Mouse (Mus musculus) liver, embryonic 16.5 days (tissue): ENCODE results near the gene Pskh1. TPM values are rescaled to one million over a fixed set of nuclear protein-coding genes. Genes with fewer than 3 reads are reported as not detected.
A peak's percentile ranks its signal among the peaks of the same experiment; 100 is the strongest.

Source experiments
- ATAC-seq: fragments of 200-750 bp; cut with Nextera tagmentation; 2 replicates; pipeline ENCODE4 v1.8.0; 2017; ENCODE audit warnings: low read depth, mild to moderate bottlenecking, moderate number of reproducible peaks, moderate library complexity
- H3K27ac ChIP-seq: fragments of 300-500 bp; sonication (generic); 2 replicates; pipeline ENCODE4 v1.5.1; 2014; ENCODE audit warnings: mild to moderate bottlenecking, low read length
- H3K27me3 ChIP-seq: fragments of 300-500 bp; sonication (generic); 2 replicates; pipeline ENCODE4 v1.6.1; 2014; ENCODE audit warnings: low read depth, low read length, mixed read lengths; ENCODE audit not compliant: control insufficient read depth, insufficient read depth
- H3K36me3 ChIP-seq: fragments of 300-500 bp; sonication (generic); 2 replicates; pipeline ENCODE4 v1.6.1; 2014; ENCODE audit warnings: mild to moderate bottlenecking; ENCODE audit not compliant: control insufficient read depth, insufficient read depth
- H3K4me1 ChIP-seq: fragments of 300-500 bp; sonication (generic); 2 replicates; pipeline ENCODE4 v1.6.1; 2014; ENCODE audit warnings: low read depth, low read length, mixed read lengths; ENCODE audit not compliant: control insufficient read depth
- H3K4me2 ChIP-seq: fragments of 300-500 bp; sonication (generic); 2 replicates; pipeline ENCODE4 v1.6.1; 2014; ENCODE audit warnings: low read depth, low read length, mixed read lengths
- H3K4me3 ChIP-seq: fragments of 300-500 bp; sonication (generic); 2 replicates; pipeline ENCODE4 v1.5.1; 2014; ENCODE audit warnings: low read depth, mild to moderate bottlenecking, low read length
- H3K9ac ChIP-seq: fragments of 300-500 bp; sonication (generic); 2 replicates; pipeline ENCODE4 v1.6.1; 2014; ENCODE audit warnings: low read depth, low read length
- H3K9me3 ChIP-seq: fragments of 300-500 bp; sonication (generic); replicated peaks from 2 replicates; pipeline ENCODE4 v1.6.1; 2016; ENCODE audit warnings: low read length; ENCODE audit not compliant: control insufficient read depth
- WGBS: fragments of 180-500 bp; shearing (Covaris S2); extraction: QIAGEN DNeasy Blood & Tissue Kit; methylation state at CpG from one replicate; pipeline ENCODE4 v1.1.7; 2014; ENCODE audit not compliant: insufficient replicate concordance; 5-methylcytosine and 5-hydroxymethylcytosine counted together
- polyA plus RNA-seq: library from polyadenylated mRNA; unstranded; fragments of >200 nt; fragmentation: Nextera tagmentation; extraction: Ambion mirVana; gene quantifications from 2 replicates; pipeline ENCODE4 v1.2.1, GENCODE M21; 2015

Gene Pskh1
- polyA plus RNA-seq, 1 experiment from 2014 or later, result 12.2 TPM

GRCm38 (mm10) chr8:105931271-105931670 is 31.0 kb downstream of the Pskh1 start:
- Histone ChIP-seq H3K4me3 (no peak overlapping the region), H3K27ac (no peak overlapping the region), H3K4me2 (no peak overlapping the region), H3K9ac (no peak overlapping the region), H3K36me3 (0 out of 2 replicates have a peak, but pooled peaks cover 2% of the 10 kb centered on the region), H3K9me3 (no peaks in the 10 kb centered on the region), H3K4me1 (peaks cover 15% of the 10 kb centered on the region), H3K27me3 (no peaks in the 10 kb centered on the region)
- no peak for ATAC-seq
- 79% methylated on average over 3 of the region's 3 CpGs for WGBS

- H3K4me3 ChIP-seq, result no peak overlapping the region
- 79% methylated on average over 11 of the region's 11 CpGs for WGBS
Observed at GRCm38 (mm10) chr8:105932525-105932924, 32.3 kb downstream of the Pskh1 start.

GRCm38 (mm10) chr8:105933762-105934161 is 33.5 kb downstream of the Pskh1 start, which contains the start of gene Ctrl:
TSS of gene Ctrl (minus strand) at chr8:105933862.
- no peaks in the 10 kb centered on the region for H3K9me3 ChIP-seq
- no peak for ATAC-seq
- no peak within 1 kb of the TSS for H3K4me2 ChIP-seq
- no peak within 1 kb of the TSS for H3K27ac ChIP-seq
- no peak within 1 kb of the TSS for H3K4me3 ChIP-seq
- 78% methylated on average over 2 of the region's 2 CpGs for WGBS
- H3K9ac ChIP-seq, result no peak within 1 kb of the TSS
- 0 out of 2 replicates have a peak, but pooled peaks cover 2% of the 10 kb centered on the region for H3K36me3 ChIP-seq
- peaks cover 26% of the 10 kb centered on the region for H3K4me1 ChIP-seq
- H3K27me3 ChIP-seq, result no peaks in the 10 kb centered on the region

More at GRCm38 (mm10) chr8:105932525-105932924, 32.3 kb downstream of the Pskh1 start:
- Histone ChIP-seq H3K27me3 (no peaks in the 10 kb centered on the region), H3K4me1 (peaks cover 20% of the 10 kb centered on the region), H3K4me2 (no peak overlapping the region), H3K27ac (no peak overlapping the region), H3K36me3 (0 out of 2 replicates have a peak, but pooled peaks cover 2% of the 10 kb centered on the region), H3K9ac (no peak overlapping the region), H3K9me3 (no peaks in the 10 kb centered on the region)
- no peak for ATAC-seq

DNA sequence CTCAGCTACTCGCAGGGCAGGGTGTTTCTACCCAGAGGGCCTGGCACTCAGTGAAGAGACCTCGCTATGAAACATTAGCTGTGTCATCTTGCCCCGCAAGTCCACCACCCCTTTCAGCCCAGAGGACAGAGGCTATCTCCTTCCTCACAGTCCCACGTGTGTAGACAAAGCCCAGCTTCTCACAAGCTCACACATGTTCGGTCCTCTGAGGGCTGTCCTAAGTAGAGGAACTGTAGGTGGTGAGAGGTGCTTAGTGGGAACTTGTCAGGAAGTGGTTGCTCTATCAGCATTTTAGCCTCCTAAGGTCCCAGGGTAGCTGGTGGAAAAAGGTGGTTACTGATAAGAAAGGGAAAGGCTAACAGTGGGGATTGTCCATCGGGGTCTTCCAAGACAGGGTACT is 34.9 kb downstream of the Pskh1 start:
- peaks cover 26% of the 10 kb centered on the region for H3K4me1 ChIP-seq
- peak overlapping the region; percentile 21; the same call in 1 of the 2 replicates for H3K27ac ChIP-seq
- 18% methylated on average over 6 of the region's 6 CpGs for WGBS
- H3K4me3 ChIP-seq, result no peak overlapping the region
- no peaks in the 10 kb centered on the region for H3K9me3 ChIP-seq
- no peak overlapping the region for H3K4me2 ChIP-seq
- H3K9ac ChIP-seq, result no peak overlapping the region
- H3K27me3 ChIP-seq, result no peaks in the 10 kb centered on the region
- ATAC-seq, result no peak
- H3K36me3 ChIP-seq, result no peaks in the 10 kb centered on the region

- Histone ChIP-seq H3K4me3 (peak overlapping the region; percentile 77), H3K27me3 (no peaks in the 10 kb centered on the region), H3K9me3 (no peaks in the 10 kb centered on the region), H3K9ac (peak overlapping the region; percentile 45; the same call in 1 of the 2 replicates), H3K4me2 (peak overlapping the region; percentile 95), H3K27ac (peak overlapping the region; percentile 18; the same call in 1 of the 2 replicates), H3K36me3 (no peaks in the 10 kb centered on the region), H3K4me1 (peaks cover 26% of the 10 kb centered on the region)
- ATAC-seq, result no peak
- WGBS, result 18% methylated on average over 7 of the region's 7 CpGs
Observed at GRCm38 (mm10) chr8:105935863-105936603, 35.8 kb downstream of the Pskh1 start.

- Histone ChIP-seq H3K4me1 (peaks cover 26% of the 10 kb centered on the region), H3K36me3 (no peaks in the 10 kb centered on the region), H3K9me3 (no peaks in the 10 kb centered on the region), H3K4me3 (peak overlapping the region; percentile 77), H3K9ac (peak overlapping the region; percentile 83), H3K27ac (peak overlapping the region; percentile 81), H3K4me2 (peak overlapping the region; percentile 95), H3K27me3 (no peaks in the 10 kb centered on the region)
- under 1% methylated on average over 30 of the region's 30 CpGs for WGBS
- peak; percentile 85 for ATAC-seq
Observed at GRCm38 (mm10) chr8:105936866-105937475, 36.7 kb downstream of the Pskh1 start.

DNA sequence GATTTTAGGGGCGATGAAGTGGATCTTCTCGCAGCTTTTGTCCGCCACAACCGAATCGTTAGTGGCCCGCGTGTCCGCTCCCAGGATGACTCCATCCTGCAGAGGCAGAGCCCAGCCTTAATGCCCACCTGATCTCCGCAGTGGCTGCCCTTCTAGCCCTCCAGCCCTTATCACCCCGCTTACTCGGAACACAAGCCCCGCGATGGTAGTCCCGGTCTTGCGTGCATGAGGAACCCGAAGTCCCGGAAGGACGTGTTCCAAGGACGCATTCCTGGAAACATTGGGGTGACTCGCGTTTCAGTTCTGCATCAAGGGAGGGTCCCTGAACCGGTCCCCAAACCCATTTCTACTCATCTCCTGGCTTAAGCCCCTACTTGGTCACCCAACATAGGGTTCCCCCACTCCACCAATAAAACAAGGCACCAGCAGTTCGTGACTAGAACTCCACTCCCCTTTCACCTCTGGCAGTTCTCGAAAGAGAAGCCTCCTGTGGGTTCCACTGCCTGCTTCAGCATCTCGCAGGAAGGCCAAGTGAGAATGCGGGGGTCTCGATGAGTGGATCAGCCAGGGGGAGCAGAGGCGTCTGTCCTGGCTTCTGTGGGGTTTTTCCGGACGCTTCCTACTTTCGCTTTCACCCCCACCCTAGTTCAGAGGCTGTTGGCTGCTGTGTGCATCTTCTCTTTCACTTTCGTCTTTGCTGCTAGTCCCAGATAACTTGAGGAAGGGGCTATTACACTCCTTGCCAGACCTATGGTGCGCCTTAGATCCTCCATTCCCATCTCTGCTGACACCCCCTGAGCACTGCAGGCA is 37.5 kb downstream of the Pskh1 start:
- Histone ChIP-seq H3K9me3 (no peaks in the 10 kb centered on the region), H3K27me3 (no peaks in the 10 kb centered on the region), H3K27ac (peak overlapping the region; percentile 81), H3K36me3 (no peaks in the 10 kb centered on the region), H3K4me1 (peaks cover 26% of the 10 kb centered on the region), H3K4me3 (peak overlapping the region; percentile 77), H3K4me2 (peak overlapping the region; percentile 95), H3K9ac (peak overlapping the region; percentile 83)
- under 1% methylated on average over 33 of the region's 33 CpGs for WGBS
- ATAC-seq, result peak; percentile 16; the same call in 1 of the 2 replicates

GRCm38 (mm10) chr8:105938306-105938669 is 38.0 kb downstream of the Pskh1 start, which contains the start of gene Psmb10:
TSS of gene Psmb10 (minus strand) at chr8:105938444.
- H3K9ac ChIP-seq, result peak within 1 kb of the TSS; percentile 83
- peaks cover 30% of the 10 kb centered on the region for H3K4me1 ChIP-seq
- no peaks in the 10 kb centered on the region for H3K9me3 ChIP-seq
- peak within 1 kb of the TSS; percentile 95 for H3K4me2 ChIP-seq
- 7% methylated on average over 4 of the region's 4 CpGs for WGBS
- peak within 1 kb of the TSS; percentile 77 for H3K4me3 ChIP-seq
- H3K27me3 ChIP-seq, result no peaks in the 10 kb centered on the region
- peak within 1 kb of the TSS; percentile 81 for H3K27ac ChIP-seq
- ATAC-seq, result no peak
- H3K36me3 ChIP-seq, result no peaks in the 10 kb centered on the region
